Mouse (Mus musculus): ENCODE results near the gene Olfr705.
"Not testable (repeated sequence)": the region's sequence is repeated elsewhere in the genome, so short reads cannot be mapped to it uniquely, and the experiment has no call there.

The Olfr705 gene

GRCm38 (mm10) chr7:106876791-106877190, at the start of gene Olfr705:
Gene Olfr705, minus strand, starts transcription at chr7:106876891.
- DNase-seq, result no peak

GRCm38 (mm10) chr7:106920961-106921360, 44.3 kb upstream of the Olfr705 start:
- not testable (repeated sequence) for DNase-seq

GRCm38 (mm10) chr7:106907676-106908075, 31.0 kb upstream of the Olfr705 start, which contains the start of gene Olfr1532-ps1:
Gene Olfr1532-ps1, plus strand, starts transcription at chr7:106908001.
- DNase-seq, result no peak

GRCm38 (mm10) chr7:106901141-106901540, 24.4 kb upstream of the Olfr705 start, which contains the start of gene Olfr707:
Gene Olfr707, minus strand, starts transcription at chr7:106901241.
- not testable (repeated sequence) for DNase-seq

- DNase-seq, result no peak
Measured at GRCm38 (mm10) chr7:106888062-106888461, 11.4 kb upstream of the Olfr705 start, which contains the start of gene Olfr706. Gene Olfr706, minus strand, starts transcription at chr7:106888162.

GRCm38 (mm10) chr7:106862885-106863284, 13.8 kb downstream of the Olfr705 start, which contains the start of gene Olfr704:
Gene Olfr704, plus strand, starts transcription at chr7:106863185.
- no peak for DNase-seq

GRCm38 (mm10) chr7:106843060-106843459, 33.6 kb downstream of the Olfr705 start, which contains the start of gene Olfr703:
Gene Olfr703, plus strand, starts transcription at chr7:106843360.
- DNase-seq, result no peak

- DNase-seq, result no peak
Measured at GRCm38 (mm10) chr7:106833793-106834192, 42.9 kb downstream of the Olfr705 start, which contains the start of gene Olfr702. Gene Olfr702, minus strand, starts transcription at chr7:106833893.

Measured in lung, postnatal 14 days (tissue).